ENCODE assay signal across 8 mouse cellular contexts in genomic region chrX:50635634-50636033, GRCm38 (mm10).
DNase-seq lines count a peak whose midpoint lies in the region; ATAC-seq and TF ChIP-seq lines count a peak whose summit lies in the region.

No protein-coding gene starts in this region.

- H3K27ac ChIP-seq in spleen, adult 2 months (ENCODE audit: insufficient read depth, low read length) = no peak overlapping the region
- H3K27ac ChIP-seq in liver, embryonic 11.5 days (ENCODE audit: low read depth, low read length) = no peak overlapping the region

- peak; percentile 45 for DNase-seq in cerebellum, adult 9-10 months
- DNase-seq in cerebellum, postnatal 4 days (ENCODE audit: low spot score in 2 of 2) = no peak
- no peak for DNase-seq in spleen, adult 2 months (ENCODE audit: low read depth in 1 of 2, low spot score in 2 of 2)
- DNase-seq in spleen, postnatal 36 days (ENCODE audit: low spot score in 2 of 2) = no peak
- no peak for DNase-seq in liver, embryonic 11.5 days (ENCODE audit: low spot score)
- DNase-seq in Muller cell, postnatal 12 days (ENCODE audit: inconsistent ontology term) = no peak
- DNase-seq in urinary bladder, postnatal 36 days (ENCODE audit: low spot score in 2 of 2) = no peak
- no peak for DNase-seq in right cerebral cortex, postnatal 25 days

- ATAC-seq in liver, embryonic 11.5 days (replicated peaks; ENCODE audit: low FRiP score) = no peak

- peak overlapping the region; percentile 65 for H3K4me2 ChIP-seq in liver, embryonic 11.5 days

- H3K9ac ChIP-seq in liver, embryonic 11.5 days (ENCODE audit: low read depth, low read length) = 0 out of 2 replicates have a peak overlapping the region, but pooled peaks have one; percentile 43

- H3K9me3 ChIP-seq in liver, embryonic 11.5 days (ENCODE audit: control insufficient read depth, low read length) = no peaks in the 10 kb centered on the region

- no peak for TF ChIP-seq POLR2A in spleen, adult 2 months (IDR thresholded peaks at IDR 0.05; ENCODE audit: low read depth, low read length)

- H3K4me1 ChIP-seq in spleen, adult 2 months (ENCODE audit: control insufficient read depth, insufficient read depth, insufficient read length) = no peaks in the 10 kb centered on the region
- no peaks in the 10 kb centered on the region for H3K4me1 ChIP-seq in liver, embryonic 11.5 days (replicated peaks; ENCODE audit: control insufficient read depth, insufficient read depth, low read length)

- TF ChIP-seq CTCF in spleen, adult 2 months (IDR thresholded peaks at IDR 0.05; ENCODE audit: extremely low read depth, insufficient read depth, insufficient read length, insufficient replicate concordance) = no peak

- H3K4me3 ChIP-seq in spleen, adult 2 months (ENCODE audit: extremely low read depth, insufficient read depth, insufficient read length) = peak overlapping the region; percentile 56; the same call in 1 of the 2 replicates
- H3K4me3 ChIP-seq in liver, embryonic 11.5 days (ENCODE audit: low read depth, low read length) = peak overlapping the region; percentile 61

- H3K27me3 ChIP-seq in spleen, adult 2 months (ENCODE audit: control insufficient read depth, insufficient read depth, low read length) = no peaks in the 10 kb centered on the region
- H3K27me3 ChIP-seq in liver, embryonic 11.5 days (replicated peaks; ENCODE audit: control insufficient read depth, insufficient read depth, low read length) = no peaks in the 10 kb centered on the region; the same call in 1 of the 2 replicates

- WGBS in spleen, adult 2 months = 34% methylated on average over 6 of the region's 6 CpGs
- WGBS in liver, embryonic 11.5 days = 35% methylated on average over 6 of the region's 6 CpGs

- H3K36me3 ChIP-seq in spleen, adult 2 months (ENCODE audit: control insufficient read depth, insufficient read depth, low read length) = no peaks in the 10 kb centered on the region
- no peaks in the 10 kb centered on the region for H3K36me3 ChIP-seq in liver, embryonic 11.5 days (ENCODE audit: control insufficient read depth, insufficient read depth, low read length)
